Mouse (Mus musculus) heart, embryonic 12.5 days (tissue): ENCODE measurements around the gene Pnkd. TPM values are rescaled to one million over a fixed set of nuclear protein-coding genes. Genes with fewer than 3 reads are reported as not detected.

Experiments used
- ATAC-seq: fragments of 200-750 bp; cut with Nextera tagmentation; 2 replicates; pipeline ENCODE4 v1.8.0; 2017; ENCODE audit warnings: moderate TSS enrichment, moderate library complexity; ENCODE audit not compliant: insufficient number of reproducible peaks, low FRiP score
- H3K27ac ChIP-seq: fragments of 300-500 bp; sonication (generic); 2 replicates; pipeline ENCODE4 v1.5.1; 2016; ENCODE audit warnings: mild to moderate bottlenecking, moderate library complexity; ENCODE audit not compliant: poor library complexity, severe bottlenecking
- H3K27me3 ChIP-seq: fragments of 300-500 bp; sonication (generic); replicated peaks from 2 replicates; pipeline ENCODE4 v1.6.1; 2016; ENCODE audit warnings: mild to moderate bottlenecking, moderate library complexity
- H3K36me3 ChIP-seq: fragments of 300-500 bp; sonication (generic); 2 replicates; pipeline ENCODE4 v1.6.1; 2016; ENCODE audit warnings: mild to moderate bottlenecking, moderate library complexity
- H3K4me1 ChIP-seq: fragments of 300-500 bp; sonication (generic); replicated peaks from 2 replicates; pipeline ENCODE4 v1.6.1; 2016; ENCODE audit warnings: mild to moderate bottlenecking
- H3K4me2 ChIP-seq: fragments of 300-500 bp; sonication (generic); 2 replicates; pipeline ENCODE4 v1.6.1; 2016; ENCODE audit warnings: mild to moderate bottlenecking, moderate library complexity
- H3K4me3 ChIP-seq: fragments of 300-500 bp; sonication (generic); 2 replicates; pipeline ENCODE4 v1.5.1; 2016; ENCODE audit warnings: mild to moderate bottlenecking
- H3K9ac ChIP-seq: fragments of 300-500 bp; sonication (generic); 2 replicates; pipeline ENCODE4 v1.6.1; 2016; ENCODE audit warnings: mild to moderate bottlenecking, moderate library complexity
- H3K9me3 ChIP-seq: fragments of 300-500 bp; sonication (generic); replicated peaks from 2 replicates; pipeline ENCODE4 v1.6.1; 2016; ENCODE audit warnings: mild to moderate bottlenecking, moderate library complexity
- WGBS: fragments of 180-500 bp; shearing (Covaris S2); methylation state at CpG from one replicate; pipeline ENCODE4 v1.1.7; 2016; 5-methylcytosine and 5-hydroxymethylcytosine counted together
- polyA plus RNA-seq: library from polyadenylated mRNA; unstranded; fragments of >200 nt; fragmentation: Nextera tagmentation; extraction: Ambion mirVana; gene quantifications from 2 replicates; pipeline ENCODE4 v1.2.1, GENCODE M21; 2016

Pnkd gene
- polyA plus RNA-seq, 1 experiment from 2014 or later: 215 TPM

- no peak overlapping the region for H3K4me2 ChIP-seq
- no peaks in the 10 kb centered on the region for H3K27me3 ChIP-seq
- WGBS: 81% methylated on average over 11 of the region's 11 CpGs
- peaks cover 20% of the 10 kb centered on the region for H3K36me3 ChIP-seq
- no peak for ATAC-seq
- no peaks in the 10 kb centered on the region for H3K9me3 ChIP-seq
- no peak overlapping the region for H3K27ac ChIP-seq
- H3K4me1 ChIP-seq: 0 out of 2 replicates have a peak, but pooled peaks cover 11% of the 10 kb centered on the region
- H3K9ac ChIP-seq: no peak overlapping the region
- no peak overlapping the region for H3K4me3 ChIP-seq
Observed at GRCm38 (mm10) chr1:74344163-74344916, 59.6 kb downstream of the Pnkd start.

GRCm38 (mm10) chr1:74351185-74351769 is 66.5 kb downstream of the Pnkd start:
- 90% methylated on average over 13 of the region's 13 CpGs for WGBS
- Histone ChIP-seq H3K9me3 (no peaks in the 10 kb centered on the region), H3K27ac (no peak overlapping the region), H3K36me3 (peaks cover 63% of the 10 kb centered on the region), H3K4me1 (peaks cover 15% of the 10 kb centered on the region), H3K4me2 (no peak overlapping the region), H3K4me3 (no peak overlapping the region), H3K9ac (no peak overlapping the region), H3K27me3 (no peaks in the 10 kb centered on the region)
- ATAC-seq: no peak

- WGBS: 42% methylated on average over 5 of the region's 5 CpGs
Observed at GRCm38 (mm10) chr1:74352532-74353096, 67.9 kb downstream of the Pnkd start.

GRCm38 (mm10) chr1:74353453-74354229 is 68.9 kb downstream of the Pnkd start:
- Histone ChIP-seq H3K36me3 (peaks cover 50% of the 10 kb centered on the region), H3K9me3 (no peaks in the 10 kb centered on the region), H3K9ac (no peak overlapping the region), H3K27ac (0 out of 2 replicates have a peak overlapping the region, but pooled peaks have one; percentile 52), H3K4me1 (peaks cover 15% of the 10 kb centered on the region), H3K27me3 (no peaks in the 10 kb centered on the region), H3K4me3 (no peak overlapping the region), H3K4me2 (no peak overlapping the region)
- WGBS: 81% methylated on average over 9 of the region's 9 CpGs
- no peak for ATAC-seq

More at GRCm38 (mm10) chr1:74352532-74353096, 67.9 kb downstream of the Pnkd start:
- Histone ChIP-seq H3K4me2 (no peak overlapping the region), H3K4me1 (peaks cover 15% of the 10 kb centered on the region), H3K4me3 (no peak overlapping the region), H3K27ac (peak overlapping the region; percentile 52), H3K9ac (no peak overlapping the region), H3K36me3 (peaks cover 59% of the 10 kb centered on the region), H3K27me3 (no peaks in the 10 kb centered on the region), H3K9me3 (no peaks in the 10 kb centered on the region)
- ATAC-seq: peak; percentile 56

- Histone ChIP-seq H3K27ac (no peak overlapping the region), H3K4me2 (no peak overlapping the region), H3K36me3 (peaks cover 14% of the 10 kb centered on the region), H3K9me3 (no peaks in the 10 kb centered on the region), H3K4me3 (no peak overlapping the region), H3K27me3 (no peaks in the 10 kb centered on the region), H3K4me1 (peaks cover 7% of the 10 kb centered on the region), H3K9ac (no peak overlapping the region)
- no peak for ATAC-seq
Observed at GRCm38 (mm10) chr1:74357531-74357930, 72.8 kb downstream of the Pnkd start.

- no peak overlapping the region for H3K4me3 ChIP-seq
- 81% methylated on average over 5 of the region's 5 CpGs for WGBS
- no peaks in the 10 kb centered on the region for H3K27me3 ChIP-seq
- no peaks in the 10 kb centered on the region for H3K9me3 ChIP-seq
- no peak overlapping the region for H3K4me2 ChIP-seq
- H3K9ac ChIP-seq: no peak overlapping the region
- H3K27ac ChIP-seq: no peak overlapping the region
- no peak for ATAC-seq
- H3K36me3 ChIP-seq: no peaks in the 10 kb centered on the region
- H3K4me1 ChIP-seq: no peaks in the 10 kb centered on the region; the same call in none of the 2 replicates
Observed at GRCm38 (mm10) chr1:74359952-74360517, 75.3 kb downstream of the Pnkd start.

GRCm38 (mm10) chr1:74361812-74362211 is 77.1 kb downstream of the Pnkd start, which contains the start of gene Catip:
TSS of gene Catip (plus strand) at chr1:74362108.
- Histone ChIP-seq H3K36me3 (no peaks in the 10 kb centered on the region), H3K27ac (no peak within 1 kb of the TSS), H3K4me1 (no peaks in the 10 kb centered on the region; the same call in none of the 2 replicates), H3K4me2 (0 out of 2 replicates have a peak within 1 kb of the TSS, but pooled peaks have one; percentile 24), H3K4me3 (no peak within 1 kb of the TSS), H3K9ac (no peak within 1 kb of the TSS), H3K9me3 (no peaks in the 10 kb centered on the region), H3K27me3 (no peaks in the 10 kb centered on the region)
- 4% methylated on average over 2 of the region's 2 CpGs for WGBS
- ATAC-seq: peak; percentile 52; the same call in 1 of the 2 replicates

- Histone ChIP-seq H3K36me3 (no peaks in the 10 kb centered on the region), H3K27ac (no peak overlapping the region), H3K4me2 (0 out of 2 replicates have a peak overlapping the region, but pooled peaks have one; percentile 24), H3K4me1 (peaks cover under 1% of the 10 kb centered on the region), H3K9ac (no peak overlapping the region), H3K4me3 (no peak overlapping the region), H3K9me3 (no peaks in the 10 kb centered on the region), H3K27me3 (no peaks in the 10 kb centered on the region)
- WGBS: 52% methylated on average over 17 of the region's 17 CpGs
- no peak for ATAC-seq
Observed at GRCm38 (mm10) chr1:74362325-74363229, 77.8 kb downstream of the Pnkd start.

- Histone ChIP-seq H3K36me3 (no peaks in the 10 kb centered on the region), H3K4me3 (no peak overlapping the region), H3K4me2 (no peak overlapping the region), H3K27me3 (no peaks in the 10 kb centered on the region), H3K9me3 (no peaks in the 10 kb centered on the region), H3K4me1 (peaks cover 9% of the 10 kb centered on the region), H3K9ac (no peak overlapping the region), H3K27ac (no peak overlapping the region)
- WGBS: 60% methylated on average over 5 of the region's 5 CpGs
- ATAC-seq: no peak
Observed at GRCm38 (mm10) chr1:74363437-74363836, 78.7 kb downstream of the Pnkd start.

- no peak for ATAC-seq
- Histone ChIP-seq H3K9ac (no peak overlapping the region), H3K27ac (no peak overlapping the region), H3K36me3 (no peaks in the 10 kb centered on the region), H3K9me3 (no peaks in the 10 kb centered on the region), H3K4me1 (peaks cover 10% of the 10 kb centered on the region), H3K4me2 (no peak overlapping the region), H3K4me3 (no peak overlapping the region), H3K27me3 (no peaks in the 10 kb centered on the region)
- WGBS: 70% methylated on average over 8 of the region's 8 CpGs
Observed at GRCm38 (mm10) chr1:74364270-74364669, 79.5 kb downstream of the Pnkd start.
